Mouse (Mus musculus) spleen, adult 18-20 months (tissue): ENCODE measurements around the gene Olfr1408.

Source experiments
- DNase-seq, 2 experiments: peaks; one replicate each; pipeline ENCODE4 v3.0.0; 2022; ENCODE audit warnings: mixed read lengths in 2 of 2

Olfr1408 gene

GRCm38 (mm10) chr1:173137274-173137673 is at the start of gene Olfr1408:
Olfr1408 (minus strand) TSS chr1:173137374.
- DNase-seq = no peak

GRCm38 (mm10) chr1:173174154-173174842 is 37.1 kb upstream of the Olfr1408 start:
- DNase-seq = no peak
